Mouse (Mus musculus): ENCODE measurements around the gene Xrcc6.
"Not testable (repeated sequence)": the region's sequence is repeated elsewhere in the genome, so short reads cannot be mapped to it uniquely, and the experiment has no call there.

The Xrcc6 gene

GRCm38 (mm10) chr15:81966062-81966829 lies 21.4 kb upstream of the Xrcc6 start:
- no peak for DNase-seq (ENCODE audit: low spot score)

- DNase-seq (ENCODE audit: low spot score), result no peak
Observed at GRCm38 (mm10) chr15:81967821-81968220, 19.8 kb upstream of the Xrcc6 start.

GRCm38 (mm10) chr15:81968447-81968846 lies 19.2 kb upstream of the Xrcc6 start:
- no peak for DNase-seq (ENCODE audit: low spot score)

GRCm38 (mm10) chr15:81969173-81969572 lies 18.5 kb upstream of the Xrcc6 start:
- DNase-seq (ENCODE audit: low spot score), result no peak

- not testable (repeated sequence) for DNase-seq (ENCODE audit: low spot score)
Observed at GRCm38 (mm10) chr15:81969635-81970034, 18.0 kb upstream of the Xrcc6 start.

- not testable (repeated sequence) for DNase-seq (ENCODE audit: low spot score)
Observed at GRCm38 (mm10) chr15:81970498-81970897, 17.1 kb upstream of the Xrcc6 start.

GRCm38 (mm10) chr15:81975156-81975555 lies 12.5 kb upstream of the Xrcc6 start:
- not testable (repeated sequence) for DNase-seq (ENCODE audit: low spot score)

- DNase-seq (ENCODE audit: low spot score), result no peak
Observed at GRCm38 (mm10) chr15:81980321-81980720, 7.3 kb upstream of the Xrcc6 start, which contains the start of gene 1700029P11Rik. Gene 1700029P11Rik (plus strand): TSS chr15:81980540.

GRCm38 (mm10) chr15:81982173-81982572 lies 5.5 kb upstream of the Xrcc6 start:
- DNase-seq (ENCODE audit: low spot score), result no peak

GRCm38 (mm10) chr15:81985267-81986161 lies 2.1 kb upstream of the Xrcc6 start:
- no peak for DNase-seq (ENCODE audit: low spot score)

GRCm38 (mm10) chr15:81989371-81990062 lies 1.9 kb downstream of the Xrcc6 start:
- peak; percentile 92 for DNase-seq (ENCODE audit: low spot score)

GRCm38 (mm10) chr15:81990549-81990948 lies 2.9 kb downstream of the Xrcc6 start:
- DNase-seq (ENCODE audit: low spot score), result no peak

GRCm38 (mm10) chr15:81993992-81994391 lies 6.4 kb downstream of the Xrcc6 start:
- DNase-seq (ENCODE audit: low spot score), result no peak

- DNase-seq (ENCODE audit: low spot score), result no peak
Observed at GRCm38 (mm10) chr15:82004257-82004656, 16.6 kb downstream of the Xrcc6 start.

- no peak for DNase-seq (ENCODE audit: low spot score)
Observed at GRCm38 (mm10) chr15:82011947-82012346, 24.3 kb downstream of the Xrcc6 start.

GRCm38 (mm10) chr15:82014745-82015391 lies 27.2 kb downstream of the Xrcc6 start:
- no peak for DNase-seq (ENCODE audit: low spot score)

GRCm38 (mm10) chr15:82015392-82016100 lies 27.9 kb downstream of the Xrcc6 start:
- peak; percentile 55 for DNase-seq (ENCODE audit: low spot score)

- DNase-seq (ENCODE audit: low spot score), result peak; percentile 100
Observed at GRCm38 (mm10) chr15:82016101-82016808, 28.6 kb downstream of the Xrcc6 start.

GRCm38 (mm10) chr15:82016830-82017229 lies 29.2 kb downstream of the Xrcc6 start:
- no peak for DNase-seq (ENCODE audit: low spot score)

- no peak for DNase-seq (ENCODE audit: low spot score)
Observed at GRCm38 (mm10) chr15:82017461-82017860, 29.8 kb downstream of the Xrcc6 start.
